Mouse (Mus musculus): ENCODE measurements around the gene Apobec2.

Gene Apobec2

GRCm38 (mm10) chr17:48409380-48410298, 23.1 kb downstream of the Apobec2 start, which contains the start of the genes Nfya and Oard1:
Gene Nfya (minus strand): TSS chr17:48409906.
Gene Oard1 (plus strand): TSS chr17:48410014.
- peak; percentile 100 for DNase-seq (ENCODE audit: low read depth, low spot score)

- DNase-seq (ENCODE audit: low read depth, low spot score): no peak
Observed at GRCm38 (mm10) chr17:48408526-48409291, 24.0 kb downstream of the Apobec2 start.

DNA sequence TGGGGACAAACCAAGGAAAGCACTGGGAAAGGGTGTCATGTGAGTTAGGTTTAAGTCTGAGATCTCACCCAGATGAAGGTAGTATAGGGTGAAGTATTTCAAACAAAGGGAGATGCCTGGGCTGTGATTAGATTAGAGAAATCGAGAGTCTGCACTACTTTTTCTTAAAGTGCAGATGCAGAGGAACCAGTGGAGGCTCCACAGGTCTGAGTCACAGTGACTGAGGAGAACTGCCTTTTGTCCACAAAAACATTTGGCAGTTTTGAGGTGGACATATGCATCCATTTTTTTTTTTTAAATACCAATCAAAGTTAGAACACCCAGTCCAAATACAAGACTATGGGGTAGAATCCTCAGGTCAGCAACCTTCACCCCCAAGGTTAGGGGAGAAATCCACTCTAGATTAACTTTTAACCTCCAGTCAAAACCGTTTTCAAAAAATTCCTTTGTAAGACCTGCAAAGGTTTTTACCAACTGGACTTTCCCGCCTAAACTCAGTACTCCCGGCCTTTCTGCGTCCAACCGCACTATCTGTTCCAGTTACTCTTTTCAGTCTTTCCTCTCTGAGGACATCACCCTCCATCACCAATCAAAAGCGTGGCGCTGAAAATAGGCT, 24.7 kb downstream of the Apobec2 start:
- DNase-seq (ENCODE audit: low read depth, low spot score): no peak

DNA sequence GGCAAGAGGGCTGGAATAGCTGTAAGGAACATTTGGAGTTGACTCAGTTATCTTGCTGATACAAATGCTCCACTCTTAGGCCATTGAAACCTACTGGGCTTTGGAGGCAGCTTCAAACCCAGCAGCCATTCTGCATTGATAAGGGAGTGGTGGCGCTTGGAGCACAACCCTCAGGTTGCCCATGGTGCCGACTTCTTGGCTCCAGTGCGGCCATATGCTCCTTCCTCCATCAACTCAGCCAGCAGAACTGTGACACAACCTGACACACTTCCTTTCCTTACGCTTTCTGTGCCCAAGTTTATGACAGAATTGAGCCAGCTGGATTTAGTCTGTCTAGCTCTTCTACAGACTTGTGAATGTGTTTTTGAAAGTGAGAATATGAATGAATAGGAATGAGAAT, 25.6 kb downstream of the Apobec2 start:
- no peak for DNase-seq (ENCODE audit: low read depth, low spot score)

DNA sequence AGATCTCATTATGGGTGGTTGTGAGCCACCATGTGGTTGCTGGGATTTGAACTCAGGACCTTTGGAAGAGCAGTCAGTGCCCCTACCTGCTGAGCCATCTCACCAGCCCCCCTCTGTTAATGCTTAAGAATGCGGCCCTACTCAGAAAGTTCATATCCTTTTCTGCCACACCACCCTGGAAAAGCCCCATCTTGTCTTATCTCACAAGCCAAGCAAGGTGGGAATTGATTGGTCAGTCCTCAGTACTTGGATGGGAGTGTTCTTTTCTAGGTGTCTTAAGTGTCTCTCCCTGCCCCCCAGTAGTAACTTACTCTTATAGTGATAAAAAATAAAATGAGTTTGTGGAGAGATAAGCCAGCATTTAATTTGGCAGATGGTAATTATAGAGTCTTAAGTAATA, 28.0 kb downstream of the Apobec2 start:
- DNase-seq (ENCODE audit: low read depth, low spot score): no peak

DNA sequence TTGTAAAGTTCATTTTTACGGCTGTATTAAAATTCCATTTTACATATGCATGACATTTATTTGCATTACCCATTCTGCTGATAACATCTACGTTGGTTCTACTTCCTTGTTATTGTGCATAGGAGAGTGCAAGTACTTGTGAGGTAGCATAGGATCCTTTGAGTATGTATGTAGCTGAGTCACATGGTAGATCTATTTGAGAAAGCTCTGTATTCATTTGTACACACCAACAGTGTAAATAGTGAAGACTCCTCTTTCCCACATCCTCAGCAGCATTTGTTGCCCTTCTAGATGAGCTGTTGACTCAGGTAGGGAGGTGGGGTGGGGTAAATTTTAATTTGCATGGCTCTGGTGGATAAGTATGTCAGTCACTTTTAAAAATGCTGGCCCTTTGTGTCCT, 28.9 kb downstream of the Apobec2 start:
- no peak for DNase-seq (ENCODE audit: low read depth, low spot score)

DNA sequence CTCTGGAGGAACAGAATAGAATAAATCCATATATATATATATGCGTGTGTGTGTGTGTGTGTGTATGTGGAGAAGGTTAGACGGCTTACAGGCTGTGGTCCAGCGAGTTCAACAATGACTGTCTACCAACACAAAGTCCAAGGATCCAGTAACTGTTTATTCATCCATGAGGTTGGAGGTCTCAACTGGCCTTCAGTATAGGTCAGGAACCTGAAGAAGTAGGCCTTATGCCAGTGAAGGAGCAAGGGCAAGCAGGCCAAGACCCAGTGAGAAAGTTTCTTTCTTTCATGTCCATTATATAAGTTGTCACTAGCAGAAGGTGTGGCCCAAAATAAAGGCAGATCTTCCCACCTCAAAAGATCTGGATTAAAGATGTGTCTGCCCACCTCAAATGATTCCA, 30.0 kb downstream of the Apobec2 start:
- no peak for DNase-seq (ENCODE audit: low read depth, low spot score)

- DNase-seq (ENCODE audit: low read depth, low spot score): no peak
Observed at GRCm38 (mm10) chr17:48401710-48402109, 31.0 kb downstream of the Apobec2 start.

DNA sequence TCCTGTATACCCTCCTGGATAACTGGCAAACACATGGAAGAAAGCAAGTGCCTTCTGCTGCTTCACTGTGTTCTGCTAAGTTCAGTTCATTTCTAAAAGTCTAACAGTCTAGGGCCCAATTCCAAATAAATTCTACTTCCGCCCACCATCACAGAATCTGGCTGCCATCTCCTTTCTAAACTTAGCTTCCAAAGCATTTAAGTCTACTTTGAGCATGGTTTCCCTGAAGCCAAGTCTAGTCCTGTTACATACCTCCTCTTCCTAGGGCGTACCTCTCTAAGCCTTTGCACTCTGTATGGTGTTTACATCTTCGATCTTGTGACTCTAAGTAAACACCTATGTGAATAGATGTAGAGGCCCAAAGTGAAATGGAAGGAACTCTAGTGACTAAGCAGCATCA, 40.1 kb downstream of the Apobec2 start:
- no peak for DNase-seq (ENCODE audit: low read depth, low spot score)

DNA sequence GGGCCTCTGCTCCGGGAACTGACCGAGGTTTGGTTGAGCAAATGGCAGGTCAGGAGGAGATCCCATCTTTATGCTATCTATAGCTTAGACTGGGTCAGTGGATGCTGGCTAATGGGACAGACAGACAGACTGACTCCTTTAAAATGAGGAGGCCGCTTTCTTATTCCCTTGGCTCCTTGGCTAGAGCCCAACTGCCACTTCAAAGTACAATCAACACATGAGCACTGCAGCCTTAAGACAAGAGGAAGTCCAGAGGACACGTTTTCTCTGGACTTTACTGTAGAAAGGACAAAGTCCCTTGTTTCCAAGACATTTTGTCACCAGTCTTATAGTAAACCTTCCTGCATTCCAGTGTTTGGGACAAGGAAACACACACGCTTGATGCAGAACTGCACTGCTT, 41.3 kb downstream of the Apobec2 start:
- DNase-seq (ENCODE audit: low read depth, low spot score): no peak

GRCm38 (mm10) chr17:48389442-48389841, 43.3 kb downstream of the Apobec2 start:
- no peak for DNase-seq (ENCODE audit: low read depth, low spot score)

GRCm38 (mm10) chr17:48388666-48389065, 44.1 kb downstream of the Apobec2 start:
- DNase-seq (ENCODE audit: low read depth, low spot score): no peak

GRCm38 (mm10) chr17:48385786-48386461, 46.8 kb downstream of the Apobec2 start:
- DNase-seq (ENCODE audit: low read depth, low spot score): no peak

- DNase-seq (ENCODE audit: low read depth, low spot score): no peak
Observed at GRCm38 (mm10) chr17:48379050-48379449, 53.7 kb downstream of the Apobec2 start.

GRCm38 (mm10) chr17:48376102-48376501, 56.6 kb downstream of the Apobec2 start:
- no peak for DNase-seq (ENCODE audit: low read depth, low spot score)

GRCm38 (mm10) chr17:48372987-48373386, 59.7 kb downstream of the Apobec2 start:
- DNase-seq (ENCODE audit: low read depth, low spot score): no peak

GRCm38 (mm10) chr17:48371621-48372020, 61.1 kb downstream of the Apobec2 start:
- DNase-seq (ENCODE audit: low read depth, low spot score): no peak

Data from brain, embryonic 18.5 days (tissue).